Mouse (Mus musculus) gastrocnemius, adult 18-20 months (tissue): ENCODE results near the gene Ppil4. TPM values are rescaled to one million over a fixed set of nuclear protein-coding genes. Genes with fewer than 3 reads are reported as not detected.
A peak's percentile ranks its signal among the peaks of the same experiment; 100 is the strongest.
"Not testable (repeated sequence)": the region's sequence is repeated elsewhere in the genome, so short reads cannot be mapped to it uniquely, and the experiment has no call there.

Experiments
- DNase-seq: peaks from one replicate; pipeline ENCODE4 v3.0.0; 2021; ENCODE audit warnings: low spot score
- long read RNA-seq, 2 experiments: library from polyadenylated mRNA; stranded (forward); transcript quantifications; one replicate each; pipeline ENCODE4 v2.0.0; 2021
- total RNA-seq, 2 experiments: library from RNA; stranded (reverse); gene quantifications; 2 replicates each; pipeline ENCODE4 v1.2.3; 2021

The Ppil4 gene
- total RNA-seq = 10 to 100 TPM; 10.5 to 11.9 TPM
- long read RNA-seq, experiment 1, transcript Ppil4-201 (13 exons, 3,471 nt) = major isoform, 12 of 16 reads
- long read RNA-seq, experiment 1, partial matches to known transcripts = 1 of 16 reads
- long read RNA-seq, experiment 1, other reads (novel, unspliced or antisense) = 3 of 16 reads
- long read RNA-seq, experiment 2, transcript Ppil4-201 (13 exons, 3,471 nt) = major isoform, 13 of 21 reads
- long read RNA-seq, experiment 2, partial matches to known transcripts = 1 of 21 reads
- long read RNA-seq, experiment 2, other reads (novel, unspliced or antisense) = 7 of 21 reads

GRCm38 (mm10) chr10:7792751-7793385, at the start of gene Ppil4, which contains the start of gene Ginm1:
Ppil4 (plus strand) TSS chr10:7792891.
Ginm1 (minus strand) TSS chr10:7792824.
- DNase-seq = peak; percentile 86

GRCm38 (mm10) chr10:7745528-7745927, 47.2 kb upstream of the Ppil4 start:
- DNase-seq = not testable (repeated sequence)

GRCm38 (mm10) chr10:7748752-7749151, 43.9 kb upstream of the Ppil4 start:
- no peak for DNase-seq

GRCm38 (mm10) chr10:7757544-7757943, 35.1 kb upstream of the Ppil4 start:
- DNase-seq = no peak

GRCm38 (mm10) chr10:7772346-7772745, 20.3 kb upstream of the Ppil4 start:
- DNase-seq = no peak

- DNase-seq = no peak
Observed at GRCm38 (mm10) chr10:7772769-7773168, 19.9 kb upstream of the Ppil4 start.

GRCm38 (mm10) chr10:7775421-7775820, 17.3 kb upstream of the Ppil4 start:
- peak; percentile 73 for DNase-seq

- DNase-seq = no peak
Observed at GRCm38 (mm10) chr10:7778361-7778760, 14.3 kb upstream of the Ppil4 start.

- peak; percentile 17 for DNase-seq
Observed at GRCm38 (mm10) chr10:7779751-7780237, 12.9 kb upstream of the Ppil4 start.

GRCm38 (mm10) chr10:7780238-7781176, 12.2 kb upstream of the Ppil4 start:
- DNase-seq = peak; percentile 87

GRCm38 (mm10) chr10:7781214-7781613, 11.5 kb upstream of the Ppil4 start:
- DNase-seq = no peak

GRCm38 (mm10) chr10:7787319-7787718, 5.4 kb upstream of the Ppil4 start:
- no peak for DNase-seq

- no peak for DNase-seq
Observed at GRCm38 (mm10) chr10:7792254-7792750, 389 bp upstream of the Ppil4 start.

GRCm38 (mm10) chr10:7801258-7801657, 8.6 kb downstream of the Ppil4 start:
- no peak for DNase-seq

GRCm38 (mm10) chr10:7802519-7803140, 9.9 kb downstream of the Ppil4 start:
- no peak for DNase-seq

GRCm38 (mm10) chr10:7809937-7810336, 17.2 kb downstream of the Ppil4 start:
- DNase-seq = peak; percentile 75

GRCm38 (mm10) chr10:7816476-7816875, 23.8 kb downstream of the Ppil4 start:
- no peak for DNase-seq

- no peak for DNase-seq
Observed at GRCm38 (mm10) chr10:7818676-7819075, 26.0 kb downstream of the Ppil4 start.

GRCm38 (mm10) chr10:7819156-7819555, 26.5 kb downstream of the Ppil4 start:
- no peak for DNase-seq

- no peak for DNase-seq
Observed at GRCm38 (mm10) chr10:7819603-7820002, 26.9 kb downstream of the Ppil4 start.

GRCm38 (mm10) chr10:7820171-7820570, 27.5 kb downstream of the Ppil4 start:
- DNase-seq = no peak
